Mouse (Mus musculus) midbrain, embryonic 14.5 days (tissue): ENCODE measurements at regions not wholly inside any gene's neighbourhood (a gene's known extent, or its start where the extent isn't known, plus 50 kb on each side); places are given as distances from the start of the nearest gene placed in this dataset.
"Not testable (repeated sequence)": the region's sequence is repeated elsewhere in the genome, so short reads cannot be mapped to it uniquely, and the experiment has no call there.

ENCODE experiments used
- ATAC-seq: fragments of 200-750 bp; cut with Nextera tagmentation; 2 replicates; pipeline ENCODE4 v1.8.0; 2017; ENCODE audit warnings: moderate number of reproducible peaks, moderate library complexity; ENCODE audit not compliant: low FRiP score, low TSS enrichment
- DNase-seq: peaks from one replicate; pipeline ENCODE4 v3.0.0-alpha.2; 2015
- H3K27ac ChIP-seq: fragments of 300-500 bp; sonication (generic); replicated peaks from 2 replicates; pipeline ENCODE4 v1.5.1; 2014; ENCODE audit warnings: mild to moderate bottlenecking, low read depth, low read length, moderate library complexity
- H3K27me3 ChIP-seq: fragments of 300-500 bp; sonication (generic); 2 replicates; pipeline ENCODE4 v1.6.1; 2014; ENCODE audit warnings: low read length, control low read depth, mixed read lengths; ENCODE audit not compliant: control insufficient read depth, insufficient read depth
- H3K36me3 ChIP-seq: fragments of 300-500 bp; sonication (generic); 2 replicates; pipeline ENCODE4 v1.6.1; 2014; ENCODE audit warnings: low read length, control low read depth; ENCODE audit not compliant: control insufficient read depth, insufficient read depth
- H3K4me1 ChIP-seq: fragments of 300-500 bp; sonication (generic); 2 replicates; pipeline ENCODE4 v1.6.1; 2014; ENCODE audit warnings: mild to moderate bottlenecking, antibody characterized with exemption, low read length, control low read depth; ENCODE audit not compliant: control insufficient read depth, insufficient read depth
- H3K4me2 ChIP-seq: fragments of 300-500 bp; sonication (generic); 2 replicates; pipeline ENCODE4 v1.6.1; 2014; ENCODE audit warnings: mild to moderate bottlenecking, low read length, moderate library complexity
- H3K4me3 ChIP-seq: fragments of 300-500 bp; sonication (generic); replicated peaks from 2 replicates; pipeline ENCODE4 v1.5.1; 2014; ENCODE audit warnings: low read depth, low read length
- H3K9ac ChIP-seq: fragments of 300-500 bp; sonication (generic); replicated peaks from 2 replicates; pipeline ENCODE4 v1.6.1; 2014; ENCODE audit warnings: mild to moderate bottlenecking, low read length, moderate library complexity
- H3K9me3 ChIP-seq: fragments of 300-500 bp; sonication (generic); 2 replicates; pipeline ENCODE4 v1.6.1; 2016; ENCODE audit warnings: low read length, control low read depth, mixed read lengths; ENCODE audit not compliant: control insufficient read depth
- WGBS: fragments of 180-500 bp; shearing (Covaris S2); extraction: QIAGEN DNeasy Blood & Tissue Kit; methylation state at CpG from one replicate; pipeline ENCODE4 v1.1.7; 2014; 5-methylcytosine and 5-hydroxymethylcytosine counted together

GRCm38 (mm10) chr1:105463819-105464614 lies 107.5 kb upstream of the Rnf152 start:
- WGBS, result 95% methylated on average over 2 of the region's 2 CpGs
- Histone ChIP-seq H3K9me3 (no peaks in the 10 kb centered on the region), H3K4me1 (no peaks in the 10 kb centered on the region), H3K27ac (no peak overlapping the region), H3K4me2 (no peak overlapping the region), H3K9ac (no peak overlapping the region), H3K36me3 (no peaks in the 10 kb centered on the region), H3K4me3 (no peak overlapping the region), H3K27me3 (no peaks in the 10 kb centered on the region)
- ATAC-seq, result no peak
- no peak for DNase-seq

- no peak for DNase-seq
- Histone ChIP-seq H3K27me3 (no peaks in the 10 kb centered on the region), H3K4me1 (no peaks in the 10 kb centered on the region), H3K4me3 (no peak overlapping the region), H3K27ac (no peak overlapping the region), H3K4me2 (no peak overlapping the region), H3K9me3 (no peaks in the 10 kb centered on the region), H3K36me3 (no peaks in the 10 kb centered on the region), H3K9ac (no peak overlapping the region)
- WGBS, result 92% methylated on average over 1 of the region's 1 CpGs
- no peak for ATAC-seq
Measured at GRCm38 (mm10) chr1:105462695-105463094, 106.2 kb upstream of the Rnf152 start.

GRCm38 (mm10) chr1:105455783-105456182 lies 99.3 kb upstream of the Rnf152 start:
- not testable (repeated sequence) for H3K4me2 ChIP-seq, H3K4me3 ChIP-seq, H3K4me1 ChIP-seq, H3K27me3 ChIP-seq, H3K27ac ChIP-seq, H3K9me3 ChIP-seq, DNase-seq, H3K36me3 ChIP-seq, ATAC-seq, H3K9ac ChIP-seq
- 95% methylated on average over 13 of the region's 13 CpGs for WGBS

DNA sequence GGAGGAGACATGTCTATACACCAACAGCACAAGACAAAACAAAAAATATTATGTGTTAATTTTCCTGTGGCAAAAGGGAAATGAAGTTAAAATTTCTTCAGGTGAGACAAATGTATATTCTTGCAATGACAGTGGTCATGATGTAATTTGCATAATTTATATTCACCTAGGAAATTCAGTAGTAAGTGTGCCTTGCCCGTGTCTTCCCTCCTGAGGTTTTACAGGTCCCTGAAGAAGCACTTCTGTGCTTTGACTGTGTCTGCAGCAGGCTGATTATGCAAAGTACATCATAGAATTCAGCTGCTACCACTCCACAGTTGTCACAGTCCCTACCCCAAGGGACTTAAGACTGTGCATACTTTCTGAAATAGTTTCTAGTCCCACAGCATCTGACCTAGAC lies 98.2 kb upstream of the Rnf152 start:
- no peaks in the 10 kb centered on the region for H3K9me3 ChIP-seq
- no peak overlapping the region for H3K27ac ChIP-seq
- WGBS, result 54% methylated on average over 1 of the region's 1 CpGs

DNA sequence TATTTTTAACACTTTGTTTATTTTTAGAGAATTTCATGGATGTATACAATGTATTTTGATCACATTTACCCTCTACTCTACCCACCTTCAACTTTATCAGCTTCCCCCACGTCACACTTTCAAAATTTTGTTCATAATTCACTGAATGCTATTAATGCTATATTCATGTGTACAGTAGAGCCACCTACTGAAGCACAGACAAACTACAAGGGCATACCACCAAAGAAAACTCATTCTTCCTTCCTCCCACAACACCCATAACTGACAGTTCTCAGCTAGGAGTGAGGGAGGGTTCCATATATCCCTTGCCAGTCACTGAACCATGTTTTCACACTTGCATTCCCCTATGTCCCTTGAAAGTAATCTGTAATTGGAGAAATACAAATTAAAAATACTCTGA lies 89.7 kb upstream of the Rnf152 start:
- H3K27ac ChIP-seq, result no peak overlapping the region
- ATAC-seq (no peak), DNase-seq (no peak)
- no peak overlapping the region for H3K9ac ChIP-seq
- H3K27me3 ChIP-seq, result no peaks in the 10 kb centered on the region
- no peak overlapping the region for H3K4me3 ChIP-seq
- 67% methylated on average over 1 of the region's 1 CpGs for WGBS
- H3K9me3 ChIP-seq, result no peaks in the 10 kb centered on the region
- no peaks in the 10 kb centered on the region for H3K4me1 ChIP-seq
- no peak overlapping the region for H3K4me2 ChIP-seq
- H3K36me3 ChIP-seq, result no peaks in the 10 kb centered on the region

More for the DNA sequence above, 98.2 kb upstream of the Rnf152 start:
- ATAC-seq (no peak), DNase-seq (no peak)
- Histone ChIP-seq H3K4me1 (no peaks in the 10 kb centered on the region), H3K9ac (no peak overlapping the region), H3K4me3 (no peak overlapping the region), H3K27me3 (no peaks in the 10 kb centered on the region), H3K36me3 (no peaks in the 10 kb centered on the region), H3K4me2 (no peak overlapping the region)

DNA sequence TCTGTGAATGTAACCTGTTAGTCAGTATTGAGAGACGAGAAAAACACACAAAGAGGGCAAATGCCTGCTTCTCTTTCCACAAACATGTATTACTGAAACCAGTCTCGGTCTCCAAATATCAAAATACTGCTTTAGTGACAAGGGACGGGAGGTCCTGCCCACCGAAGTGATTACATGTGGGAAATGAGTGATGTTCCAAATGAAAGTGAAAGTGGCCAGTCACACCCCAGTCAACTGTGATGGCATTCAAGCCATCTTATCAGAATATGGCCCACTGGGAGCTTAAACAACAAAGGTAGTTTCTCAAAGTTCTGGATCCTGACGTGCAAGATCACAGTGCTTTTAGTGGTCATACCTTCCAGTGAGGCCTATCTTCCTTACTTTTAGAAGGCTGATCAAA lies 87.0 kb upstream of the Rnf152 start:
- WGBS, result 85% methylated on average over 5 of the region's 5 CpGs
- Histone ChIP-seq H3K27ac (no peak overlapping the region), H3K4me3 (no peak overlapping the region), H3K9me3 (no peaks in the 10 kb centered on the region), H3K27me3 (no peaks in the 10 kb centered on the region), H3K9ac (no peak overlapping the region), H3K4me1 (no peaks in the 10 kb centered on the region), H3K4me2 (no peak overlapping the region), H3K36me3 (no peaks in the 10 kb centered on the region)
- ATAC-seq (no peak), DNase-seq (no peak)

DNA sequence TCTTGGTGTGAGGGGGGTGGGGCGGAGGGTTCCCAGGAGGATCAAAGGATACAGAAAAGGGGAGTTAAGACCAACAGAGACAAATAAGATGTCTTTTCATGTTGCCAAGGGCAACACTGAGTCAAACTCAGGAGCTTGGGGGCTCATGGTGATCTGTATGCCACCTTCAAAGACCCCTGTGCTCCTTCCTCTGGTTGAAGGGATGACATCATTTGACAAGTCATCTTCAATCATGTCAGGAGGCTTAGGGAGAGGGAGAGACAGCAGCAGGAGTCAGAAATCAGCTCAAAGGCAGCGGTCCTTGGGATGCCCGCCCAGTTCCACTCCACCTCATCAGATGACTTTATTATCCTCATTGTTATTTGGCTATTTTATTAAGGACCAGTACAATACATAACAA lies 83.8 kb upstream of the Rnf152 start:
- Histone ChIP-seq H3K27ac (no peak overlapping the region), H3K9me3 (no peaks in the 10 kb centered on the region), H3K36me3 (no peaks in the 10 kb centered on the region), H3K27me3 (no peaks in the 10 kb centered on the region), H3K4me2 (no peak overlapping the region), H3K9ac (no peak overlapping the region), H3K4me1 (no peaks in the 10 kb centered on the region), H3K4me3 (no peak overlapping the region)
- DNase-seq (no peak), ATAC-seq (peak; percentile 32; the same call in 1 of the 2 replicates)
- WGBS, result 9% methylated on average over 3 of the region's 3 CpGs

DNA sequence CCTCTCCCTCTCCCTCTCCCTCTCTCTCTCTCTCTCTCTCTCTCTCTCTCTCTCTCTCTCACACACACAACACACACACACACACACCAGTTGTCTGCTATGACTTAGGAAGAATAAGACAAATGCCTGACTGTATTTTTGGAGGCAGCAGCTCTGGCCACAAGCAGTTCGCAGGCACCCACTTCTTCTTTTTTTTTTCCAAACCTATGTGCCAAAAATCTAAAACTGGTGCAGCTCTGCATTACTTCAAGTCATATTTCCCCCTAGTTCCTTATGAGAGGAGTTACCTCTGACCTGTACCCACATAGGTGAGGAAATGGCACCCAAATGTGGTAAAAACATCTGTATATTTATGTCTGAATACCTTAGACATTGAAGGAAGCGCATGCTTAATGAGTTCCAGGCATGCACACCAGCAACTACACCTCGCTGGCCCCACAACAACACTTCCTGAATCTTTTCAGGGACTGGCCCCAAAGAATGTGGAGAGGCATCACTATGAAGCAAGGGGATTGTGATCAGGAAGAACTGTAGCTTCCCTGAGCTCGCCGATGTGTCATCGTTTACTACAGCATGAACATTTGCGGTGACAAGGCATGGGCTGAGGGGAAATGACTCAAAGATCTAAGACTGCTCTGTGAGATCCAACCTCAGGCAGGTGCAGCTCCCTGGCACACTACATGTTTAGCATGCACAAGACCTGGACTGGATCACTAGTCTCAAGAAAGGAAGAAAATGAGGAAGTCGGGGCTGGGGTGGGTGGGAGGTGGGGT lies 78.3 kb upstream of the Rnf152 start:
- no peaks in the 10 kb centered on the region for H3K9me3 ChIP-seq
- no peak overlapping the region for H3K4me2 ChIP-seq
- WGBS, result 85% methylated on average over 8 of the region's 8 CpGs
- ATAC-seq, result no peak
- no peaks in the 10 kb centered on the region for H3K4me1 ChIP-seq
- H3K9ac ChIP-seq, result no peak overlapping the region
- H3K27ac ChIP-seq, result no peak overlapping the region
- no peaks in the 10 kb centered on the region for H3K27me3 ChIP-seq
- no peak for DNase-seq
- H3K4me3 ChIP-seq, result no peak overlapping the region
- no peaks in the 10 kb centered on the region for H3K36me3 ChIP-seq

- WGBS, result 91% methylated on average over 2 of the region's 2 CpGs
- ATAC-seq (no peak), DNase-seq (no peak)
- Histone ChIP-seq H3K4me3 (no peak overlapping the region), H3K36me3 (no peaks in the 10 kb centered on the region), H3K27me3 (no peaks in the 10 kb centered on the region), H3K27ac (no peak overlapping the region), H3K9me3 (no peaks in the 10 kb centered on the region), H3K4me2 (no peak overlapping the region), H3K9ac (no peak overlapping the region), H3K4me1 (no peaks in the 10 kb centered on the region)
Measured at GRCm38 (mm10) chr1:105433949-105434348, 77.4 kb upstream of the Rnf152 start.
